Mouse (Mus musculus): ENCODE data around the gene Sh3bp5.

GRCm38 (mm10) chr14:31402693-31403092 is 33.2 kb downstream of the Sh3bp5 start:
- TF ChIP-seq CTCF (IDR thresholded peaks at IDR 0.05) (no peak), EP300 (IDR thresholded peaks at IDR 0.05) (no peak)
